Comparison of ENCODE assay signal across 20 mouse cellular contexts in genomic region chr1:160325542-160325941, GRCm38 (mm10).
DNase-seq lines count a peak whose midpoint lies in the region; ATAC-seq and TF ChIP-seq lines count a peak whose summit lies in the region.
"Had no signal": no experiment of that assay in that cellular context is flagged by ENCODE, and none has a peak within 500 bp of the region (broad histone marks: within the 10 kb centered on the region; RNA-seq: fewer than 3 reads in every experiment).

No protein-coding gene starts in this region.

- TF ChIP-seq CTCF in stomach, postnatal 0 days (IDR thresholded peaks at IDR 0.05; ENCODE audit: low read depth) = no peak

- 0 out of 2 replicates have a peak overlapping the region, but pooled peaks have one; percentile 43 for H3K27ac ChIP-seq in liver, embryonic 15.5 days (replicated peaks)
- H3K27ac ChIP-seq in stomach, postnatal 0 days (replicated peaks) = no peak overlapping the region
- H3K27ac ChIP-seq: embryonic facial prominence, embryonic 13.5 days; heart, adult 2 months; hindbrain, embryonic 13.5 days; stomach, embryonic 15.5 days had no signal

- intact Hi-C loops in heart, postnatal 10 days (cut with DNase I) = no loop called here

- ATAC-seq in liver, embryonic 15.5 days (ENCODE audit: insufficient read depth) = peak; percentile 58
- 0 out of 2 replicates have a peak, but pooled peaks have one; percentile 47 for ATAC-seq in stomach, postnatal 0 days (ENCODE audit: low FRiP score, low TSS enrichment)
- ATAC-seq in inflammation-experienced regulatory T-cells, adult 6 months = no peak
- ATAC-seq: forebrain, embryonic 14.5 days; midbrain, embryonic 16.5 days had no signal

- H3K4me3 ChIP-seq in liver, embryonic 15.5 days (replicated peaks) = no peak overlapping the region
- no peak overlapping the region for H3K4me3 ChIP-seq in stomach, postnatal 0 days (ENCODE audit: low read depth, low read length)
- H3K4me3 ChIP-seq: embryonic facial prominence, embryonic 13.5 days; heart, adult 2 months; hindbrain, embryonic 13.5 days; stomach, embryonic 15.5 days had no signal

- DNase-seq in heart, adult 11 months = peak; percentile 84
- DNase-seq in heart, postnatal 10 days = no peak
- peak; percentile 16 for DNase-seq in thymus, postnatal 4 days
- no peak for DNase-seq in thymus, adult 18-20 months
- peak; percentile 26 for DNase-seq in stomach, postnatal 0 days (ENCODE audit: low spot score)
- DNase-seq in urinary bladder, postnatal 10 days (ENCODE audit: low spot score) = no peak
- DNase-seq: cerebellum, adult 11 months; heart, adult 2 months; layer of hippocampus, postnatal 36 days; left cerebral cortex, postnatal 4 days; lung, adult 2 months; lung, postnatal 4 days; thymus, postnatal 36 days had no signal

- H3K9ac ChIP-seq in liver, embryonic 15.5 days = no peak overlapping the region
- no peak overlapping the region for H3K9ac ChIP-seq in stomach, postnatal 0 days (ENCODE audit: low read length)
- H3K9ac ChIP-seq: embryonic facial prominence, embryonic 13.5 days; hindbrain, embryonic 13.5 days; stomach, embryonic 15.5 days had no signal

- H3K4me1 ChIP-seq in liver, embryonic 15.5 days (replicated peaks) = peaks cover 37% of the 10 kb centered on the region
- H3K4me1 ChIP-seq in stomach, postnatal 0 days (replicated peaks; ENCODE audit: control insufficient read depth, insufficient read depth) = no peaks in the 10 kb centered on the region
- H3K4me1 ChIP-seq: hindbrain, embryonic 13.5 days; stomach, embryonic 15.5 days had no signal

- H3K36me3 ChIP-seq in liver, embryonic 15.5 days (replicated peaks) = no peaks in the 10 kb centered on the region
- H3K36me3 ChIP-seq in stomach, postnatal 0 days (ENCODE audit: control insufficient read depth, insufficient read depth, low read length) = no peaks in the 10 kb centered on the region
- H3K36me3 ChIP-seq: embryonic facial prominence, embryonic 13.5 days; hindbrain, embryonic 13.5 days; stomach, embryonic 15.5 days had no signal

- no peaks in the 10 kb centered on the region for H3K9me3 ChIP-seq in liver, embryonic 15.5 days (replicated peaks)
- no peaks in the 10 kb centered on the region for H3K9me3 ChIP-seq in stomach, postnatal 0 days (ENCODE audit: control insufficient read depth, low read length)
- H3K9me3 ChIP-seq: embryonic facial prominence, embryonic 13.5 days; hindbrain, embryonic 13.5 days; stomach, embryonic 15.5 days had no signal

- peak overlapping the region; percentile 45 for H3K4me2 ChIP-seq in liver, embryonic 15.5 days
- H3K4me2 ChIP-seq in stomach, postnatal 0 days (replicated peaks; ENCODE audit: low read depth) = no peak overlapping the region
- H3K4me2 ChIP-seq: embryonic facial prominence, embryonic 13.5 days; hindbrain, embryonic 13.5 days; stomach, embryonic 15.5 days had no signal

- 7% methylated on average over 5 of the region's 5 CpGs for WGBS in liver, embryonic 15.5 days (ENCODE audit: insufficient replicate concordance)
- WGBS in stomach, postnatal 0 days = 42% methylated on average over 5 of the region's 5 CpGs

- no peaks in the 10 kb centered on the region for H3K27me3 ChIP-seq in liver, embryonic 15.5 days
- no peaks in the 10 kb centered on the region for H3K27me3 ChIP-seq in stomach, postnatal 0 days (ENCODE audit: control insufficient read depth, insufficient read depth, low read length)
- H3K27me3 ChIP-seq: embryonic facial prominence, embryonic 13.5 days; hindbrain, embryonic 13.5 days; stomach, embryonic 15.5 days had no signal

- no peak for TF ChIP-seq EP300 in stomach, postnatal 0 days (optimal IDR thresholded peaks at IDR 0.05)

Comparison
In these comparisons a context has a peak if more than half of its experiments do, and no peak if none do; other contexts are left out.
1. DNase-seq: peak in heart, adult 11 months (single experiment), thymus, postnatal 4 days (single experiment) and stomach, postnatal 0 days (single experiment); none in heart, postnatal 10 days (0 of 2), thymus, adult 18-20 months (0 of 2) and urinary bladder, postnatal 10 days (single experiment).